Mouse (Mus musculus): ENCODE results near the gene Ebf1. TPM values are rescaled to one million over a fixed set of nuclear protein-coding genes. Genes with fewer than 3 reads are reported as not detected.
"Not testable (repeated sequence)": the region's sequence is repeated elsewhere in the genome, so short reads cannot be mapped to it uniquely, and the experiment has no call there.

The Ebf1 gene
- polyA plus RNA-seq (2014; fragmentation: Nextera tagmentation; extraction: Ambion mirVana), result 8.4 and 10.0 TPM in 2 replicates

DNA sequence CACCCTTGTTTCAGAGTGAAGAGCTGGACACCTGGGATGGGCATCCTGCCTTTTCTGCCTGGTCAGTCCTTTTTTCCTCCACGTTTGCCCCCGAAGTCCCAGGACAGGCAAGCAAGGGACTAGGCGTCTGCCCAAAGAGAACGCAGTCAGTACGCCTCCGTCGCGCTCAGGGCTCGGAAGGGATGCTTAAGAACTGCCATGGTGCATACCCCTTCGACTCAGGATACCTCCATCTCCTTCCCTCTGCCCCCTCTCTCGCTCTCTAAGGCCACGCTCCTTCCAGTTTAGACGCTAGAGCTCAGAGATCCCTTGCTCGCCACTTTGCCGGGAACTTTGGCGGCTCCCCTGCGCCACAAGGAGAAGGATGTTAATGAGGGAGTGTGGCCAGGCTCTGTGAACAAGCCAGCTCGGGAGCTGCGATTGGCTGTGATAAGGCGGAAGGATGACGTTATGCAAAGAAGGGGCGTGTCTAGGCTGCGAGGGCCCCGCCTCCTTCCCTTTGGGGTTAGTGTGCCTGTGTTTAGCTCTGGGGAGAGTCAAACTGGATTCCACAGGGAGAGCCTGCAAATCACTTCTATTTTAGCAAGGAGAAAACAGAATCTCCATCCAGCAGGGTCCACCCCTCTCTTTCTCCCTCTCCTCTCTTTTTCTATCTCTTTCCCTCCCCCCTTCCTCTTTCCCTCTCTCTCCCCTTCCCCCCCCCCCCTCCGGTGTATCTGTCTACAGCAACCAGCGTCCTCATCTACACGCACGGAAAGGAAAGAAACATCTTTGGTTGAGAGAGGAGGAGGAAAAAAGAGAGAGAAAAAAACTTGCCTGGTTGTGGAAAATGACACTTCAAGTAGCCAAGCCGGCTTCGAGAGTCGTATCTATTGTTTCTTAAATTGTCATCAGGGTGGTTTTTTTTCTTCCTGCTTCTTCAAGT is at the start of gene Ebf1:
TSS of gene Ebf1 (plus strand) at position 530 of the 925 bp plus-strand sequence.
- peak; percentile 95 for ATAC-seq (replicated peaks; ENCODE audit: low FRiP score, low TSS enrichment, low read depth)
- peaks cover 20% of the 10 kb centered on the region for H3K4me1 ChIP-seq (replicated peaks; ENCODE audit: control insufficient read depth, insufficient read depth, low read length)
- no peaks in the 10 kb centered on the region for H3K36me3 ChIP-seq (ENCODE audit: control insufficient read depth, insufficient read depth, low read length)
- peak within 1 kb of the TSS; percentile 49 for H3K4me3 ChIP-seq (ENCODE audit: low read depth, low read length)
- H3K27me3 ChIP-seq (replicated peaks; ENCODE audit: control insufficient read depth, insufficient read depth, low read length), result peaks cover 83% of the 10 kb centered on the region
- peak; percentile 89 for DNase-seq (ENCODE audit: low spot score)
- H3K27ac ChIP-seq (ENCODE audit: low read depth), result peak within 1 kb of the TSS; percentile 64; the same call in 1 of the 2 replicates
- peak within 1 kb of the TSS; percentile 53 for H3K9ac ChIP-seq (ENCODE audit: low read length)
- WGBS, result under 1% methylated on average over 31 of the region's 31 CpGs
- H3K4me2 ChIP-seq (ENCODE audit: low read length), result peak within 1 kb of the TSS; percentile 74
- no peaks in the 10 kb centered on the region for H3K9me3 ChIP-seq (ENCODE audit: control insufficient read depth, low read length)

DNA sequence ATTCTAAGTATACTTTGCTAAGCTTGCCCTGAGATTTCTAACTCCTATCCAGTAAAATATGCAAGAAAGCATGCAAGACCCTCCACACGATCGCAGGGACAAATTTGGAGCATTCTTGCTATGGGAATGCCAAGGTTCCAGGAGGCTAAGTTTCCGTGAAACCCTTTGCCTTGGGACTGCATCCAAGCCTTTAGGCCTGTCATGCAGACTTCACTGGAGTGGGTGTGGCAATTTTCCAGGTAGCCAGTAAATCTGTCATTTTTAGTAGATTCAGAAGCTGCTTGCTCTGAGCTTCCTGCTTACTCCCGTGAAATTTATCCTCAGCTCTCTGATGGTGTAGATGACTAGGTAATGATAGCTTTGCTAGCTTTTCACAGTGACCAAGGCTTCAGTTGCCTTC is 46.8 kb upstream of the Ebf1 start:
- H3K27ac ChIP-seq (ENCODE audit: low read depth); H3K4me3 ChIP-seq (ENCODE audit: low read depth, low read length); H3K4me1 ChIP-seq (replicated peaks; ENCODE audit: control insufficient read depth, insufficient read depth, low read length); H3K27me3 ChIP-seq (replicated peaks; ENCODE audit: control insufficient read depth, insufficient read depth, low read length); DNase-seq (ENCODE audit: low spot score); H3K9ac ChIP-seq (ENCODE audit: low read length); H3K9me3 ChIP-seq (ENCODE audit: control insufficient read depth, low read length); ATAC-seq (replicated peaks; ENCODE audit: low FRiP score, low TSS enrichment, low read depth); H3K4me2 ChIP-seq (ENCODE audit: low read length): not testable (repeated sequence)
- WGBS, result 89% methylated on average over 4 of the region's 4 CpGs
- H3K36me3 ChIP-seq (ENCODE audit: control insufficient read depth, insufficient read depth, low read length), result peaks cover 21% of the 10 kb centered on the region

DNA sequence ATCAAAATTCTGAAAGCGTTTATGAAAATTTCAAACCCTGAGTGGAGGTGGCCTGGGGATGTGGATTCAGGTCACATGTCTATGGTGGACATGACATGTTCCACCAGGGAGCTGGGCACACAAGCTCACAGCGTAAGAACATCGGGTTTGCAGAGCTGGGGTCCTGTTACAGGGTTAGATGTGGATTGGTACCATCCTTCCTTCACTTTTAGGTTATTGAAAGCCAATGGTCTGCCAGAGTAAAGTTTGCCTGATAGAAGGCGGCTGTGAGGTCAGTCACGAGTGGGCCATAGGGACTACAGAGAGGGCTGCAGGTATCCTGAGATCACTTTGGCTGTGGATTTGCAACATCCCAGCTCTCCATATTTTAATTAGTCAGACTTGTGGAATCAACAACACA is 44.3 kb upstream of the Ebf1 start:
- H3K4me1 ChIP-seq (replicated peaks; ENCODE audit: control insufficient read depth, insufficient read depth, low read length), result no peaks in the 10 kb centered on the region
- H3K9me3 ChIP-seq (ENCODE audit: control insufficient read depth, low read length), result 0 out of 2 replicates have a peak, but pooled peaks cover 5% of the 10 kb centered on the region
- no peak overlapping the region for H3K4me3 ChIP-seq (ENCODE audit: low read depth, low read length)
- H3K4me2 ChIP-seq (ENCODE audit: low read length), result no peak overlapping the region
- no peak overlapping the region for H3K9ac ChIP-seq (ENCODE audit: low read length)
- no peaks in the 10 kb centered on the region for H3K36me3 ChIP-seq (ENCODE audit: control insufficient read depth, insufficient read depth, low read length)
- H3K27me3 ChIP-seq (replicated peaks; ENCODE audit: control insufficient read depth, insufficient read depth, low read length), result no peaks in the 10 kb centered on the region
- DNase-seq (ENCODE audit: low spot score) (no peak), ATAC-seq (replicated peaks; ENCODE audit: low FRiP score, low TSS enrichment, low read depth) (no peak)
- 92% methylated on average over 5 of the region's 5 CpGs for WGBS
- H3K27ac ChIP-seq (ENCODE audit: low read depth), result no peak overlapping the region

- H3K9me3 ChIP-seq (ENCODE audit: control insufficient read depth, low read length), result 0 out of 2 replicates have a peak, but pooled peaks cover 5% of the 10 kb centered on the region
- no peaks in the 10 kb centered on the region for H3K4me1 ChIP-seq (replicated peaks; ENCODE audit: control insufficient read depth, insufficient read depth, low read length)
- H3K4me2 ChIP-seq (ENCODE audit: low read length), result no peak overlapping the region
- H3K27ac ChIP-seq (ENCODE audit: low read depth), result no peak overlapping the region
- H3K36me3 ChIP-seq (ENCODE audit: control insufficient read depth, insufficient read depth, low read length), result no peaks in the 10 kb centered on the region
- H3K27me3 ChIP-seq (replicated peaks; ENCODE audit: control insufficient read depth, insufficient read depth, low read length), result no peaks in the 10 kb centered on the region
- H3K4me3 ChIP-seq (ENCODE audit: low read depth, low read length), result no peak overlapping the region
- WGBS, result 76% methylated on average over 3 of the region's 3 CpGs
- DNase-seq (ENCODE audit: low spot score) (no peak), ATAC-seq (replicated peaks; ENCODE audit: low FRiP score, low TSS enrichment, low read depth) (no peak)
- no peak overlapping the region for H3K9ac ChIP-seq (ENCODE audit: low read length)
Measured at GRCm38 (mm10) chr11:44573396-44573795, 43.7 kb upstream of the Ebf1 start.

DNA sequence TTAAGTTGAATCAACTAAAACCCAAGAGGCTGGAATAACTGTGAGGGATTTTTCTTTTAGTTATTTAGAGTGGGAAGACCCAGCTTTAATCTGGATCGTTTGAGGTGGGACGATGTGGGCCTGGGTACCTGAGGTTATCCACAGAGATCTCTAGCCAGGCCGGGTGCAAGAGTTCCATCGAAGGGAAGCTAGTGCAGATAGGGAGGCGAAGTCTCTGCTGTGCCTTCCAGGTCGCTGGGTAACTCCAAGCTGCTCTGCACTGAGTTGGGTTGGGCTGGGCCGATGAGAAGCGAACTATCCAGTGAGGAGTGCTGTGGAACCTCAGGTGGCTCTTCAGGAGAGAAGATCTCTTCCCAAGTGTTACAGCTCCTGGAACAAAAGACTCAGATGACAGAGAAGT is 42.7 kb upstream of the Ebf1 start:
- Histone ChIP-seq H3K4me1 (replicated peaks; ENCODE audit: control insufficient read depth, insufficient read depth, low read length) (no peaks in the 10 kb centered on the region), H3K9me3 (ENCODE audit: control insufficient read depth, low read length) (0 out of 2 replicates have a peak, but pooled peaks cover 3% of the 10 kb centered on the region), H3K36me3 (ENCODE audit: control insufficient read depth, insufficient read depth, low read length) (no peaks in the 10 kb centered on the region), H3K4me3 (ENCODE audit: low read depth, low read length) (no peak overlapping the region), H3K27ac (ENCODE audit: low read depth) (no peak overlapping the region), H3K27me3 (replicated peaks; ENCODE audit: control insufficient read depth, insufficient read depth, low read length) (no peaks in the 10 kb centered on the region), H3K9ac (ENCODE audit: low read length) (no peak overlapping the region), H3K4me2 (ENCODE audit: low read length) (no peak overlapping the region)
- 86% methylated on average over 8 of the region's 8 CpGs for WGBS
- ATAC-seq (replicated peaks; ENCODE audit: low FRiP score, low TSS enrichment, low read depth), result no peak
- no peak for DNase-seq (ENCODE audit: low spot score)

- 98% methylated on average over 5 of the region's 5 CpGs for WGBS
- H3K36me3 ChIP-seq (ENCODE audit: control insufficient read depth, insufficient read depth, low read length), result no peaks in the 10 kb centered on the region
- no peak overlapping the region for H3K9ac ChIP-seq (ENCODE audit: low read length)
- ATAC-seq (replicated peaks; ENCODE audit: low FRiP score, low TSS enrichment, low read depth) (no peak), DNase-seq (ENCODE audit: low spot score) (no peak)
- no peaks in the 10 kb centered on the region for H3K27me3 ChIP-seq (replicated peaks; ENCODE audit: control insufficient read depth, insufficient read depth, low read length)
- H3K4me3 ChIP-seq (ENCODE audit: low read depth, low read length), result no peak overlapping the region
- no peaks in the 10 kb centered on the region for H3K9me3 ChIP-seq (ENCODE audit: control insufficient read depth, low read length)
- no peak overlapping the region for H3K4me2 ChIP-seq (ENCODE audit: low read length)
- H3K4me1 ChIP-seq (replicated peaks; ENCODE audit: control insufficient read depth, insufficient read depth, low read length), result no peaks in the 10 kb centered on the region
- H3K27ac ChIP-seq (ENCODE audit: low read depth), result no peak overlapping the region
Measured at GRCm38 (mm10) chr11:44574820-44575219, 42.3 kb upstream of the Ebf1 start.

GRCm38 (mm10) chr11:44577911-44578310 is 39.2 kb upstream of the Ebf1 start:
- 68% methylated on average over 9 of the region's 9 CpGs for WGBS
- no peaks in the 10 kb centered on the region for H3K4me1 ChIP-seq (replicated peaks; ENCODE audit: control insufficient read depth, insufficient read depth, low read length)
- no peaks in the 10 kb centered on the region for H3K36me3 ChIP-seq (ENCODE audit: control insufficient read depth, insufficient read depth, low read length)
- H3K27ac ChIP-seq (ENCODE audit: low read depth), result no peak overlapping the region
- no peak overlapping the region for H3K4me3 ChIP-seq (ENCODE audit: low read depth, low read length)
- DNase-seq (ENCODE audit: low spot score) (no peak), ATAC-seq (replicated peaks; ENCODE audit: low FRiP score, low TSS enrichment, low read depth) (no peak)
- H3K27me3 ChIP-seq (replicated peaks; ENCODE audit: control insufficient read depth, insufficient read depth, low read length), result no peaks in the 10 kb centered on the region
- no peak overlapping the region for H3K9ac ChIP-seq (ENCODE audit: low read length)
- H3K4me2 ChIP-seq (ENCODE audit: low read length), result no peak overlapping the region
- H3K9me3 ChIP-seq (ENCODE audit: control insufficient read depth, low read length), result no peaks in the 10 kb centered on the region

DNA sequence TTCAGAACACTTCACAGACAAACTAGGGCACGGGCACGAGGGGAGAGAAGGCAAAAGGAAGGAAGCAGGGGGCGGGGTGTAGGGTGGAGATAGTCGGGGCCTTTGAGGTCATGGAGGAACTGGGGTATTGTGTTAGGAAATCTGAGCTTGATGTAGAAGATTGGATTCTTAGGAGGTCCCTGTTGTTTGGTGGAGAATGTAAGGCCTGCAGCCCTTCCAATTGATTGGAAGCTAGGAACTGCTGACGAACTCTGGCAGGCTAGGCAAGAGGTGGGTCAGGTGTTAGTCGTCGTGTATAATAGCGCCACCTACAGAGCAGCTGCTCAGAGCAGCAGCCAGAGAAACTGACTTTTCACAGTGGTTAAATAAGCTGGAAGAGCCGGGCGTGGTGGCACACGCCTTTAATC is 35.8 kb upstream of the Ebf1 start:
- H3K4me2 ChIP-seq (ENCODE audit: low read length), result no peak overlapping the region
- H3K9ac ChIP-seq (ENCODE audit: low read length), result no peak overlapping the region
- H3K36me3 ChIP-seq (ENCODE audit: control insufficient read depth, insufficient read depth, low read length), result no peaks in the 10 kb centered on the region
- no peaks in the 10 kb centered on the region for H3K4me1 ChIP-seq (replicated peaks; ENCODE audit: control insufficient read depth, insufficient read depth, low read length)
- H3K27me3 ChIP-seq (replicated peaks; ENCODE audit: control insufficient read depth, insufficient read depth, low read length), result no peaks in the 10 kb centered on the region
- no peak for DNase-seq (ENCODE audit: low spot score)
- WGBS, result 29% methylated on average over 11 of the region's 11 CpGs
- no peak overlapping the region for H3K27ac ChIP-seq (ENCODE audit: low read depth)
- ATAC-seq (replicated peaks; ENCODE audit: low FRiP score, low TSS enrichment, low read depth), result no peak
- no peaks in the 10 kb centered on the region for H3K9me3 ChIP-seq (ENCODE audit: control insufficient read depth, low read length)
- H3K4me3 ChIP-seq (ENCODE audit: low read depth, low read length), result no peak overlapping the region
